Mouse (Mus musculus): Measurements from ENCODE around the gene Olfr552.

DNA sequence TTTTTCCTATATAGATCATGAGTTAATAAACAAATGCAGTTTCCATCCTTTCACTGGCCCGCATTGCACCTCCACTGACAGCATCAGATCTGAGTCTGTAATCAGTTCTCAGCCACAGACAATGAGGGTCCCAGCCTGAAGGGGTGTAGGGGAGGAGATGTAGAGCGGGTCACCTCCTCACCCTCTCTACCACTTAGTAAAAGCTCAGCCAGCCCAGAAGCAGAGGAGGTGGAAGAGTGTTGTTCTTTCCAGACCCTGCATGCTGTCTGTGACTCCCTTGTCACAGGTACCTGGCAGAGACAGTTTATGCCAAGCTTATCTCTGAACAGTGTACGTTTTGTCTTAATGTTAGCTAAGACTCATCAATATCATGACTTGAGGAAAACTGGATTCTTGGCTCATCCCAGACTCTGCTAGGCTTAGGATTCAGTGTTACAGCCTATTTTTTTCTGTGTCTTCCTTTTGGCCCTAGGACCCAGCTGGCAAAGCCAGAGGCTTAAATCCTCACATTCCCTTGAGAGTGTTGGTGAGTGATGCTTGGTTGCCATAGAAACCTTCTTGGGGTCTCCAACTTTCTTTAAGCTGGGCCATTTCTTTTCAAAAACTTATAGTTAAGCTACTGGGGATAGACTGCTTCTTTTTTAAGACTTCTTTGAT is 24.3 kb upstream of the Olfr552 start:
- TF ChIP-seq CTCF (IDR thresholded peaks at IDR 0.05; ENCODE audit: extremely low read depth, insufficient read depth, low read length) (no peak), POLR2A (IDR thresholded peaks at IDR 0.05; ENCODE audit: extremely low read depth, insufficient read depth, low read length) (no peak)
